Mouse (Mus musculus) hindlimb bud, embryonic 11.5 days (tissue): ENCODE measurements around the gene 2300002M23Rik.

Experiments
- DNase-seq: peaks from one replicate; pipeline ENCODE4 v3.0.0-alpha.2; 2012; ENCODE audit warnings: low read depth, low spot score; ENCODE audit errors: extremely low spot score

2300002M23Rik gene

DNA sequence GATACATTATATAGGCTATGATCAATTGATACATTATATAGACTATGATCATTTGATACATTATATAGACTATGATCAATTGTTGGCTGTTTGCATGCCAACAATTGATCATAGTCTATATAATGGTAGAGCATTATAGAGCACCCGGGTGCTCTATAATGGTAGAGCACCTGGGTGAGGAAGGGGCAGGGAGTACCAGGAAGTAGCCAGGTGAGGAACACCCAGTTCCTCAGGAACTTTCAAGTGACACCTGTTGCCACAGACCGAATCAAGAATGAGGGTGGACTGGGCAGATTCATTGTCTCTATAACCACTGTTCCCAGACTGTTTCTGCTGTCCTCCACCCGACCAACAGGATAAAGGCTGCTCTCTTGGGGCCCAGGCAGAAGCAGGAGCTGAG lies at the start of gene 2300002M23Rik:
Gene 2300002M23Rik, plus strand, starts transcription at position 301 of the 400 bp plus-strand sequence.
- no peak for DNase-seq

DNA sequence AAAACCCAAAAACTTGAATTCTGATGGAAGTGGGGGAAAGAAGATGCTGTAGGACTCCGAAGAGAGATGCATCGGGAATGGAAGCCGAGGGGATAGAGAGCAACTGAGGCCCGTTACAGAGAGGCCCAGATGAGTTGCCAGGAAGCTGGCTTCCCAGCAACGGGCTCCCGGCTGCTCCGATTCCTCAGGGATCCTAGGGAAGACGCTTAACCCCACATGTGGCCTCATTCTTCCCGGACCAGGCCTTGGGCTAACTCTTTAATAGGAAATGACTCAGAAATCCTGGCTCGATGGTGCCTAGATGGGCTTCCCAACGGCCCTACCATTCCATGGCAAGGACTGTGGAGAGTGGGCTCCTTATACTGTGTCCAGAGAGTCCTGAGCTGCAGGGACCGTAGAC lies 49.7 kb upstream of the 2300002M23Rik start:
- DNase-seq: no peak

DNA sequence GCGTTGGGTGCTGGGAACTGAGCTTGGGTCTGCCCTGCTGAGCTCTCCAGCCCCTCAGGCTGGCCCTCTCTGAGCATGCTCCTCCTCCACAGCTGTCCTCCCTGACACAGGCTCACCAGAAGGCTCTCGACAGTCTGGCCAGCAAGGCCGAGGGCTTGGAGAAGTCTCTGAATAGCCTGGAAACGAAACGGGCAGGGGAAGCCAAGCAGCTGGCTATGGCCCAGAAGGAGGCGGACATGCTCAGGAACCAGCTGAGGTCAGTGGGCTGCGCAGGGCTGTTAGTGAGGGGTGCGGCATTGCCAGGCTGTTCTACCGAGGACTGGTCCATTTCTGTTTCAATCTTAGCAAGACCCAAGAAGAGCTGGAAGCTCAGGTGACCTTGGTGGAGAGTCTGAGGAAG lies 42.9 kb upstream of the 2300002M23Rik start:
- DNase-seq: no peak

DNA sequence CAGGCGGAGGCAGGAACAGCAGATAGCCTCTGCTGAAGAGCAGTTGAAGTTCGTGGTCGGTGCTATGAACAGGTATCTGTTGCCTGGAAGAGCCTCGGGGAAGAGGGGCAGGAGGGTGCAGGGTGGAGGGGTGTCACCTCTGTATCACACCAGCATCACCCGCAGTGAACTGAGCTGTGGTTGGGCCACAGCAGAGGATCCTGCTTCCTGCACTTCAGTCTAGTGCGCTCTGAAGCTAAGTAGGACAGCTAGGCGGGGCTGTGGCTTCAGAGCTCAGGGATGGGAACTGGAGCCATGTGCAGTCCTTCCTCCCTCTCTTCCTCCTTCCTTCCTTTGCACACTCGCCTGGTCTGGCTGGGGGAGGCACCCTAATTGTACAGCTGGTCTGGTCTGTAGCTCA lies 40.6 kb upstream of the 2300002M23Rik start:
- DNase-seq: no peak

DNA sequence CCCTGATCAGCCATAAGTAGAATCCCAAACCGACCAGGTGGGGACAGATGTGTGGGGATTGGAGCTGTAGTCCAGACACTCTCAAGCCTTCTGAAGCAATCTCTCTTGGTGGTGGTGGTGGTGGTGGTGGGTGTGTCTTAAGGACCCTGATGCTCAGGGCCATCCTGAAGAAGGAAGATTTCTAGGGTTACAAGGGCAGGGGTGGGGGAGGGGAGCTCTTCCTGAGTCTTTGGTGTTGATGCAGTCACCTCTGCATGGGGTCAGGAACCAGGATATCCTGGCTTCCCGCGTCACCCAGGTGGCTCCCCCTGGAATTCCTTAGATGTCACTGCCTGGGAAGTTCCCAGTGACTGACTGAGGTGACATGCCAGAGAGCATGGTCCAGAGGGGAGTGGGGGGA lies 34.9 kb upstream of the 2300002M23Rik start:
- no peak for DNase-seq

DNA sequence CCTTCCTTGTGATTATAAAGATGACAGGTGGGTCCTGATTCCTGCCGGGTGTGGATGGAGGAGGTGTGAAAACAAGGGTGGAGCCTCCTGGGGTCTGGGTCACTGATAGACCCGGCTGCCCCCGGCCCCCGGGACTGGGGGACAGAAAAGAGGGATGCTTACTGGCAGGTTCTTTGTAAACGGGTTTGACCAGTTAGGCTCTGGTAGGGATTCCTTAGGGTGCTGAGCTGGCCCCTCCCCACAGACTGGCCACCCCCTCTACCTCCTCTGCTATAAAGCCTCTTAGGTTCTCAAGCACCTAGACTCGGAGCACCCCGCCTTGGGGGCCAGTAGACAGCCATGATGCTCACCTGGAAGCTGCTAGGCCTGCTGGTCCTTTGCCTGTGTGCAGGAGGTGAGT lies 34.3 kb upstream of the 2300002M23Rik start, which contains the start of gene Psors1c2:
Gene Psors1c2, plus strand, starts transcription at position 301 of the 400 bp plus-strand sequence.
- no peak for DNase-seq

DNA sequence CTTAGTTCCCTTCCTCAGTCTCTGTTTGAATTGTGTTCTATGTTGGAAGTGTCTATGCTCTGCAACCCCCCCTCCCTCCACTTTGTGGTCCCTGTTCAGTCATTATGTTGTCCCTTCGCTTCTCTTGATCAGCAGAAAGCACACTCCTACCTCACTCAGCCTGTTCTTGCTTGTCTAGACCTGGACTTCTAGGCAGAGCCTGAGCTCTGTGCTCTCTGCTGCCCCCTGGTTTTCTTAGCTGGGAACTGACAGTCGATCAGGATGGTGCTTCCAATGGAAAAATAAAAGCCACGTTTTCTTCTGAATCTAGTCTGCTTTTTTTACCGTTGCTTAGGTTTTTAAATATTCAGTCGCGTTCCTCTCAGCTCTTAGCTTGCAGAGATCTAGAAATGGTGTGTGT lies 32.9 kb upstream of the 2300002M23Rik start:
- DNase-seq: no peak

DNA sequence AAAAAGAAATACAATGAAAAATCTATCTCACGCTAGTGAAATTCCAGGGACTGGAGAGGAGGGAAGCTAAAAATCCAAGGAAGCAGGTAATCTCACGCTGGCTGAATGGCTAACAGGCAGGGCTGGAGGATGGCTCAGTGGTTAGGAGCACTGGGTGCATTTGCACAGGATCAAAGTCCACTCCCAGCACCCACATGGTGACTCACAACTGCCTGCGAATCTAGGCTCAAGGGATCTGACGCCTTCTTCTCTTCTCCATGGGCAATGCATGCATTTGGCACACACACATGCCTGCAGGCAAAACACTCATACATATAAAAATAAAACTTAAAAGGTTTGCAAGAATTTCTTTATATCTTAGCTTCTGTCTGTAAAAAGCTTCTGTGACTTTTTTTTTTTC lies 29.8 kb upstream of the 2300002M23Rik start:
- DNase-seq: no peak

DNA sequence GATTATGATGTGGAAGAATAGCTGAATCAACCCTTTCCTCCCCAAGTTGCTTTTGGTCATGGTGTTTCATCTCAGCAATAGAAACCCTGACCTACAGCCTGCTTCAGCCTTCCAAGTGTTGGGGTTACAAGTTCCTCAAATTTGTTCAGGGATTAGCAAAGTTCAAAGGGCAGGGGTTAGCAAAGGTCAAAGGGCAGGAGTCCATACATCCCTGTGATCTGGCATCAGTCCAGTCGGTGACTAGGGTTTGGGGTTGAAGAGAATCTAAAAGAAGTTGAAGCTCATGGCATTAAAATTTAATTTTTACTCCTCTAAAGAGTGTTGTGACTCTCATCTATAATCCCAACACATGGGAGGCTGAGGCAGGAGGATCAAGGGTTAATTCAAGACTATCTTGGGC lies 28.8 kb upstream of the 2300002M23Rik start:
- DNase-seq: no peak

DNA sequence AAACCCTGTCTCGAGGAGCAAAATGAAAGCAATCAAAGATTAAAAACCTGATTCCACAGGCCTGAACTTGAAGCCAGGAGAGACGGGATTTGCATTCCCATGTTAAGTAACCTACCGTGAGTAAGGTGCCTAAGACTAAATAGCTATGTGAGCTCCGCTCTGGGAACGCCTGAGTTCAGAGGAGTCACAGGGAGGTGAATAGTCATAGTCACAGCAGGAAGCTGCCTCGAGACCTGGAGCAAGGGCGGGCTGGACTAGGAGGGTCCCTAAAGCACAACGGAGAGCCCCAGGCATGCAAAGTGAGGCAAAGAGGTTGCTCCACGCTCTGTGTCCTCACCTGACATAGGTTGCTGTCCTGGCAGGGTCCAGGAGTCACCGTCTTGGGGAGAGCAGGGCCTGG lies 27.7 kb upstream of the 2300002M23Rik start:
- no peak for DNase-seq

DNA sequence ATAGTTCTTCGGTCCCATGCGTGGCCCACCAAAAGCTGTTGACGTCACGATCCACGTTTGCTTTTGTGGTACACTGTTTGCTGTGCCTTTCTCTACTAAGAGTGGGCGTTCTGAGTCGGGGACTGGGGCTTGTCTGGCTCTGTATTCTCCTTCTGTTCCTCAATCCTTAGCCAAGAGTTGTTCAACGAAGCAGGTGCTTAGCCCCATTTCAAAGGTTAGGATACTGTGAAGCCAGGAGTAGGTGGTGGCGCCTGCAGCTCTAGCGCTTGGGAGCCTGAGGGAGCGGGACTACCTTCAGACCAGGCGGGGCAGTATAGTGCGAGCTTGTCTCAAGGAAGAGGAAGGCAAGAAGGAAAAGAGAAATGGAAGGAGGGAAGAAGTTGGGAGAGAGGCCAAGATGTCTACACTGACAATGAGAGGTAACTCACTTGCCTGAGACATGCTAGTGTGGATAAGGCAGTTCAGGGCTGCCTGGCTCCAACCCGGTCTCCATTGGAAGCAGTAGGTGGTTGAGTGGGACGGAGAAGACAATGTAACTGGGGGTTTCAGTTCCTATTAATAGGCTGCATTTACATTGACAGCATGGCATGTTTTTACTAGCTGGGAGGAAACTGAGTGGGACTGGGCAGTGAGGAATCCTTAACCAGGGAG lies 24.4 kb upstream of the 2300002M23Rik start:
- no peak for DNase-seq

DNA sequence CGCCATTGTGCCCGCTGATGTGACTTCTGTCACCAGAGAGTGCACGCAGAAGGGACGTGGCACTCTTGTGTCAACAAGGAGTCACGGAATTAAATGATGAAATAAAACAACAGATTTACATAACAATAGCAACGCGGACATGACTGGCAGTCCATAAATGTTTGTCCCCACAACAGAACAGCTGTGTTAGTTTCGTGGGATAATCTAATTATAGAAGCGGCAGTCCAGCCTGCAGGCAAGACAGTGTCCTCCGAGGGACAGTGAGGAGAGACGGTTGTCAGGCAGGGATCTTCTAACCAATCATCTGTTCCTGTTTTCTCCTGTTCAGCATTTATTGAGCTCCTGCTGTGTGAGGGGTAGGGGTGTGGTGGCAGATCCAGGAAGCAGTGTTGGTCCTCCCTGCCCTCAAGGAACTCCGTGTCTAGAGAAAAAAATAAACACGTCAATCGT lies 23.8 kb upstream of the 2300002M23Rik start:
- no peak for DNase-seq

DNA sequence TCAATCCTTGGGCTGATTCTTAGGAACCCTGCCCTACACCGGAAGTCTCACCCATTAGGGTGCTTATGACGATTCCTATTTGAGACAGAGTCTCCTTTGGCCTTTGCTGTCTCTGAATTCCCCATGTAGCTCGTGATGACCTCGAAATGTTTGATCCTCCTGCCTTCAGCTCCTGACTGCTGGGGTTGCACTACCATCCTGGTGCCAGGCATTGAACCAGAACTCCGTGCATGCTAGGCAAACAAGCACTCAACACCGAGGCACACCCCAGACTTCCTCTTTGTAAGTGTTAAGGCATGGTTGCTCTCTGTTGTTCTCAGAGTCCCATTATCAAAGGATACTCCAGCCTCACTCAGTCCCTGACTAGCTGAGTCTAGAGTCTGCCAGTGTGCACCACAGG lies 23.2 kb upstream of the 2300002M23Rik start:
- DNase-seq: no peak

DNA sequence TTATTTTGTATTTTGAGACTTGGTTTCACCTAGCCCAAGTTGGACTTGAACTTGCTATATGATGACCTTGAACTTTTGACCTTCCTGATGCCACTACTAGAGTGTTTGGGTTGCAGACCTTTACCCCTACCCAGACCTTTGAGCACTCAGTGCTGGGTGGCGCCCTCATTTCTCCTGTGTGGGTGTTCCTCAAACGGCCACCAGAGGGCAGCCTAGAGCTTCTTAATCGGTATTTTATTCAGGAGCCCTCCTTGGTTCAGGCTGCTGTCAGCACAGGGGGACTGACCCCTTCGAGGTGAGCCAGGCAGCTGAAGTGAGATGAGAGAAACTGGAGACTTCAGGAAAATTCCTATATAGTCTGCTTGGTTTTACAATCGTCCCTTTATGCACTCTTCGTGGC lies 22.6 kb upstream of the 2300002M23Rik start:
- DNase-seq: no peak

DNA sequence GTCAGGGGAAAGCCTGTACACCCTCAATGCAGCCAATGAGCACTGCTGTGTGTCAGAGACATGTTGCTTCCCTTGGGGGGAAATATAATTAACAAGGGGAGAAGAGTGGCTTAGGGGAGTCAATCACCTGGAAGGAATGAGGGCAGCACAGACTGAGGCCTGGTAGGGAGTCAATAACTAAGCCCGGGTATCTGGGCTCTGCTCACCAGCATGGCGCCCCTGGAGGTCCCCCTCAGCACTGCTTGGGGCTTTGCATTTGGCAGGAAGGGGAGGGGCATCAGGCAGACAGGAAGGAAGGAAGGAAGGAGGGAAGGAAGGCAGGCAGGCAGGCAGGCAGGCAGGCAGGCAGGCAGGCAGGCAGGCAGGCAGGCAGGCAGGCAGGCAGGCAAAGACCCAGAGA lies 19.8 kb upstream of the 2300002M23Rik start:
- no peak for DNase-seq

DNA sequence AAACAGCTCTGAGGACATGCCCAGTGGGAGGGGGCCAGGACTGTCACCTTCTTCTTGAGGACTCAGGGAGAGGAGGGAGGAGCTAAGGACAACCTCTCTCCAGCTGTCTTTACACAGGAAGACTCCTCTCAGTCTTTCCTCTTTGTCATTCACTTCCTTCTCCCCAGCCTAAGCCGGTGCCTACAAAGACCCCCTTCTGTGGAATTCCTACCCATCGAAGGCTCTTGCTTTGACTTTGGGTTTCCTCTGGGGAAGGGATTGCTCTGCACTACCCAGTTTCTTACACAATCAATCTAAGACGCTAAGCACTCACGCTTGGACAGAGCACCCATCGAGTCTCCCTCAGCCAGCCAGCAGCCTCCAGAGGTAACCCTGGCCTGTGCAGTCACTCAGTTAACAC lies 18.6 kb upstream of the 2300002M23Rik start:
- DNase-seq: no peak

DNA sequence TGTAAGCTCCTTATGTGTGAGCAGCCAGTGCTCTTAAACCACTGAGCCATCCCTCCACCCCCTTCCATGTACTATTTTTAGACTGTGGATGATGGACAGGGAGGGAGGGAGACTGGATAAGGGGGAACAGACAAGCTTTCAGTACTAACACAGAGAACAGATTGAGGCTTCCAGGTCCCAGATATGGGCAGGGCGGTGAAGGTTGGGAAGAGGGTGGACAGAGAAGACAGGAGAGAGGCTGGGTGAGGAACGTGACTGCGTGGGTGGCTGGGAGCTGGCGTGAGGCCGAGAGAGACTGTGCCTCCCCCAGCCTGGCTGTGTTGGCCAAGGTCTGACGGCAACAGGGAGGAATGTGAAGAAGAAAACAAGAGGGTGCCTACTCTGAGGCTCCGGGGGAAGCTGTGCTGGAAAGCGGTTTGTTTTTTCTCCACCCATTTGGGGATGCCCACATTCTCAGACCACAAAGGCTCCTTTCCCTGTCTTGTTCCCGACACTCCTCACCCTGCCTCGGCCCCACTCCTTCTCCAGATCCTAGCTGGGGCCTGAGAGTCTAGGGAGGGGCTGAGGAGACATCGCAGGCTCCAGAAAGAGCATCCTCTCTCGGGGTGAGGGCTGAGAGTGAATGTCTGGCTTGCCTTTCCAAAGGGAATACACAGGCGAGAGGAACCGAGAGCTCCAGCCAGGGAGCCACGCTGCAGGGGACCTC lies 17.7 kb upstream of the 2300002M23Rik start:
- no peak for DNase-seq

DNA sequence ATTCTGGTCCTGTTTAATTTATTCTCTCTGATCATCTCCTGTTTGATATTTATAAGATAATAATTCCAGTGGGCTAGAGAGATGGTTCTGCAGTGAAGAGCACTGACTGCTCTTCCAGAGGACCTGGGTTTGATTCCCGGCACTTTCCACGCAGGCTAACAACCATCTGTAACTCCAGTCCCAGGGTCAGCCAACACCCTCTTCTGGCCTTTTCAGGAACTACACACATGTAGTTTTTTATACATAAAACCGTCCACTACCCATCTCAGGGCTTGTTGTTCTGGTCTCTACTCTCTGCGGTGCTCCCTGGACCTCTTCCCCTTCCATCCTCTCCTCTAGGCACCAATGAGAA lies 17.1 kb upstream of the 2300002M23Rik start:
- no peak for DNase-seq

DNA sequence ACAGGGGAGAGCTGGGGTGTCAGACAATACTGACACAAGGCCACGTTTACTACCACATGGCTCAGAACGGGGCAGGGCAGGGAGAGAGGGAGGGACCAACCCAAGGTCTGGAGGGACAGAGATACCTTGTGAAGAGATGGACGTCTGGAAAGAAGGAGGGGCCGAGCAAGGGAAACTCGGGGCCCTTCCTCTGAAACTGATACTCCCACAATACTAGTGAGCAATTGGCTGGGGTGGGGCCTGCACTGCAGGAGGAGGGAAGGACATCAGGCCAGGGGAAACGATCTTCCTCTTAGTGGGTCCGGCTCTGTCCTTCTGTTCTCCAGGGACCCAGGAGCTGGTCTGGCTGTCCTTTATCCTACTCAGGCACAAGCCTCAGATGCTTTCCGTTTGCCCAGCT lies 16.4 kb upstream of the 2300002M23Rik start:
- DNase-seq: no peak

DNA sequence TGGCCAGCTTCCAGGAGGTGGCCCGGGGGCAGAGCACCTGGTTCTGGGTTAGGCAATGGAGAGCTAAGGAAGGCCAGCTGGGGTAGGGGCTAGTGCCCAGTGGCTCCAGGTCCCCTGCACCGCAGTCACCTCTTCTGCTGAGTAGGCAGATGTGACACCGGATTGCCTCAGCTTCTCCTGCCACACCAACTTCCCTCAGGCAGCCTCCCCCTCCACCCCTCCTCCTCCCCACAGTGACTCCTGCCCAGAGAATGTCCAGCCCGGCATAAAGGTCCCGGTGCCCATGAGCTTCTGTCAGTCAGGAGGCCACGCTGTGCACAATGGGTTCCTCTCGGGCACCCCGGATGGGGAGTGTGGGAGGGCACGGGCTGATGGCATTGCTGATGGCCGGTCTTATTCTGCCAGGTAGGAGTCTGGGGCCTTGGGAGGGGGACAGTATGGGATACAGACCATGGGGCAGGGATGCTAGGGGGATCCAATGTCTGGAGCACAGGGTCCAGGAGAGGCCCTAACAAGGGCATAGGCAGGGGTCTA lies 15.3 kb upstream of the 2300002M23Rik start, which contains the start of gene Cdsn:
Gene Cdsn, plus strand, starts transcription at position 248 of the 534 bp plus-strand sequence.
- DNase-seq: no peak

DNA sequence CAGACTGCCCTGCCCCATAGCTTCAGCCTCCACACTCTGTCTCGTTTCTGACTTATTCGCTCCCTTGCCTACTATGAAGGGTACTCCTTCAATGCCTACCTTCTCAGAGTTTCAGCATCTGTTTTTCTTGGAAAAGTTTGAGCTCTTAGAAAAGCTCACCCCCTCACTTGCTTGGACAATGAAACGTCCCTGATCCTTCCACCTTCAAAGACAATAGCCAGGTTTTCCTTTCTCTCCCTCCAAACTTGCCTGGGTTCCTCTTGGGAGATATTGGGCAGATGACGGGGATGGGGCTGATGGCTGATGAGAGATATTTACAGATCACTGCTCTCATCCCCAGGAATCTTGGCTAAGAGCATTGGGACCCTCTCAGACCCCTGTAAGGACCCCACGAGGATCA lies 12.9 kb upstream of the 2300002M23Rik start:
- no peak for DNase-seq

DNA sequence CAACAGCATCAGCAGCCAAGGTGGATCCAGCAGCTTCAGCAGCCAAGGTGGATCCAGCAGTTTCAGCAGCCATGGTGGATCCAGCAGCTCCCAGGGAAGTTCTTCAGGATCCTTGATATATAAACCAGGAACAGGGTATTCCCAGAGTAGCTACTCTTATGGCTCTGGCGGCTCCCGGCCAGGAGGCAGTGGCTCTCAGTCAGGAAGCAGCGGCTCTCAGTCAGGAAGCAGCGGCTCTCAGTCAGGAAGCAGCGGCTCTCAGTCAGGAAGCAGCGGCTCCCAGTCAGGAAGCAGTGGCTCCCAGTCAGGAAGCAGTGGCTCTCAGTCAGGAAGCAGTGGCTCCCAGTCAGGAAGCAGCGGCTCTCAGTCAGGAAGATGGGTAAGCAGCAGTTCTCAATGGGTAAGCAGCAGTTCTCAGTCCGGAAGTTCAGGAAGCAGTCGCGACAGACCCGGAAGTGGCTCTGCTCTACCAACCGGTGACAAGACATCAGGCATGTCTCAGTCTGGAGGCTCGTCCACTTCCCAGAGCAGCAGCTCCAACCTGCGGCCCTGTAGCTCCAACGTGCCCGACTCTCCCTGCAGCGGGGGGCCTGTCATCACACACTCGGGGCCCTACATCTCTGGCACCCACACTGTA lies 12.4 kb upstream of the 2300002M23Rik start:
- DNase-seq: no peak
